Mouse (Mus musculus): ENCODE results near the gene Lonrf2.

- TF ChIP-seq POLR2AphosphoS5 (IDR thresholded peaks at IDR 0.05; ENCODE audit: insufficient replicate concordance, low read depth, low read length) (no peak), GATA1 (IDR thresholded peaks at IDR 0.05; ENCODE audit: borderline replicate concordance, low read length) (no peak), CTCF (IDR thresholded peaks at IDR 0.05; ENCODE audit: low read depth, low read length) (peak; percentile 73), GATA2 (IDR thresholded peaks at IDR 0.05; ENCODE audit: borderline replicate concordance, low read depth, low read length) (no peak)
These were observed 68.7 kb downstream of the Lonrf2 start for GRCm38 (mm10) chr1:38767812-38768211.

Measured in G1E (cell line).